Mouse (Mus musculus) heart, adult 2 months (tissue): ENCODE measurements around the gene Patz1.

Source experiments
- CTCF ChIP-seq: fragments of 200-600 bp; IDR thresholded peaks from 2 replicates; pipeline ENCODE4 v1.8.1; 2022; ENCODE audit warnings: antibody characterized with exemption, mild to moderate bottlenecking, moderate library complexity
- POLR2A ChIP-seq: fragments of 200-500 bp; IDR thresholded peaks from 2 replicates; pipeline ENCODE4 v1.6.1; 2011; ENCODE audit warnings: mild to moderate bottlenecking, low read depth, low read length, control low read depth; ENCODE audit not compliant: insufficient read depth

GRCm38 (mm10) chr11:3337961-3338360 is 49.3 kb downstream of the Patz1 start:
- TF ChIP-seq CTCF (no peak), POLR2A (no peak)
